Mouse (Mus musculus) heart, adult 9 months (tissue): ENCODE data around the gene Slitrk2.

Source experiments
- DNase-seq, 2 experiments: peaks; one replicate each; pipeline ENCODE4 v3.0.0; 2022; ENCODE audit warnings: low spot score in 2 of 2

The Slitrk2 gene

GRCm38 (mm10) chrX:66648911-66649620 is at the start of gene Slitrk2:
TSS of gene Slitrk2 (plus strand) at chrX:66649318.
- DNase-seq, result no peak

GRCm38 (mm10) chrX:66605490-66605889 is 43.6 kb upstream of the Slitrk2 start:
- no peak for DNase-seq

DNA sequence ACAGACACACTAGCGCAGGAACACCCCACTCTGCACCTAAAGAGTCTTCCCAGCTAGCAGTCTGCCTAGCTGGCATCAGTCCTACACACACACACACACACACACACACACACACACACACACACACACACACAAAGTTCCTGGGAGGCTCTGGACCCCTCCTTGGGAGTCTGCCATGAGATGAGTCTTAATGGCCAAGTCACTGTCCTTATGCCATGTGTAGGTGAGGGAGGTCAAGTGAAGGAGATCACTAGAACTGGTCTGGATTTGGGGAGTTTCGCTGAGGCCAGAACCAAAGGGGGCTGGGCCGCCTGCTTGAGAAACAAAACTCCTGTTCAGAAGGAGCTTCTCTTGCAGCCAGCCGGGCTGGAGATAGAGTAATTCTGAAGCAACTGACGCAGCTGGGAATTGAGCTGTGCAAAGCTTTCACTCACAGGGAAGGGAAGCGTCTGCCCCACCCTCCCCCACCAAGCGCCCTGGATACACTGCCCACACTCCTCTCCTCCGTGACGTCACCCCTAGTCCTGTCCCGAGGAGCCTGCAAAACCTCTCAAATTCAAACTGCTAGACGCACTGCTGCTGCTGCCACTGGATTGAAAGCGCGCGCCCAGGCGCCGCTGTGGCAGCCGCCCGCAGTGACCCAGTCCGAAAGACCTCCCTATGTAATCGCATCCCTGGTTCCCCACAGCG is 3.5 kb downstream of the Slitrk2 start:
- peak; percentile 11 to 21 for DNase-seq

DNA sequence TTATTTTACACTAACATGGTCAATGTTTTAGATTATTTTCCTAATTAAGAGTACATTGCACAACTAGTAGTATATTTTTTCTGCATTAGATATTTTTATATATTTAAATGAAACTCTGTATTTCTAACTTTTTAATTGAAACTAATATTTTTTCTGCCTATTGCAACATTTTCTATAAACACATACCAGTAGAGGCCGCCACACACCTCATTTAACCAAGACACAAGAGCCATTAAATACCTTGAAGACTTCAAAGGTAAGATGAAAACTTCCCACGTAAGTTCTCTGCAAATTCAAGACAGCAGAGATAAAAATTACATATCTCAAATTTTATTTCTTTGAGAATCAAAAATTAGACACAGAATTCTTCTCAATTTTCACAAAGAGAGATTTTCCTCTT is 8.2 kb downstream of the Slitrk2 start:
- DNase-seq, result no peak

- no peak for DNase-seq
Measured at GRCm38 (mm10) chrX:66676959-66677358, 27.8 kb downstream of the Slitrk2 start.

DNA sequence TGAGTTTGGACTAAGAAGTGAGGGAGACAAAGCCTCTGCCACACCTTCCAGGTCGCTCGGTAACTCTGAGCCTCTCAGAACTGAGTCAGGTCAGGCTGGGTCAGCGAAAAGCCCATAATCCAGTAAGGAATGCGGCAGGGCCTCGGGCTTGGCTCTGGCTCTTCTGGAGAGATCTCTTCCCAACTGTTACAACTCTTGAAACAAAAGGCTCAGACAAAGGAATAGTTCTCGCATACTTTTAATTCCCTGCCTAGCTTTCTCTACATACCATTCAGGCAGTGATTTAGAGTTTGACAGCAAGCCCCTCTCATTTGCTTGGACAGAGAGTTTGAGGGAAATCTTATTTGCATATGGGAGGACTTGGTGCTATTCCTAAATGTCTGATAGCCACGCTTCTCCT is 29.5 kb downstream of the Slitrk2 start:
- no peak for DNase-seq
